Mouse (Mus musculus) forebrain, embryonic 15.5 days (tissue): ENCODE measurements around the gene Elp1. TPM values are rescaled to one million over a fixed set of nuclear protein-coding genes. Genes with fewer than 3 reads are reported as not detected.

Experiments used
- ATAC-seq: fragments of 200-750 bp; cut with Nextera tagmentation; replicated peaks from 2 replicates; pipeline ENCODE4 v1.8.0; 2017; ENCODE audit warnings: mild to moderate bottlenecking, moderate TSS enrichment, moderate library complexity
- H3K27ac ChIP-seq: fragments of 300-500 bp; sonication (generic); replicated peaks from 2 replicates; pipeline ENCODE4 v1.5.1; 2015; ENCODE audit warnings: mild to moderate bottlenecking, inconsistent platforms
- H3K27me3 ChIP-seq: fragments of 300-500 bp; sonication (generic); 2 replicates; pipeline ENCODE4 v1.6.1; 2015; ENCODE audit warnings: inconsistent platforms
- H3K36me3 ChIP-seq: fragments of 300-500 bp; sonication (generic); 2 replicates; pipeline ENCODE4 v1.6.1; 2015; ENCODE audit warnings: mild to moderate bottlenecking, inconsistent platforms
- H3K4me1 ChIP-seq: fragments of 300-500 bp; sonication (generic); 2 replicates; pipeline ENCODE4 v1.6.1; 2015; ENCODE audit warnings: inconsistent platforms
- H3K4me2 ChIP-seq: fragments of 300-500 bp; sonication (generic); replicated peaks from 2 replicates; pipeline ENCODE4 v1.6.1; 2015; ENCODE audit warnings: mild to moderate bottlenecking, inconsistent platforms
- H3K4me3 ChIP-seq: fragments of 300-500 bp; sonication (generic); 2 replicates; pipeline ENCODE4 v1.5.1; 2015; ENCODE audit warnings: mild to moderate bottlenecking, inconsistent platforms
- H3K9ac ChIP-seq: fragments of 300-500 bp; sonication (generic); replicated peaks from 2 replicates; pipeline ENCODE4 v1.6.1; 2015; ENCODE audit warnings: mild to moderate bottlenecking, inconsistent platforms
- H3K9me3 ChIP-seq: fragments of 300-500 bp; sonication (generic); 2 replicates; pipeline ENCODE4 v1.6.1; 2016; ENCODE audit warnings: inconsistent platforms
- WGBS: fragments of 180-500 bp; shearing (Covaris S2); methylation state at CpG from one replicate; pipeline ENCODE4 v1.1.7; 2015; ENCODE audit warnings: mixed read lengths; 5-methylcytosine and 5-hydroxymethylcytosine counted together
- polyA plus RNA-seq: library from polyadenylated mRNA; unstranded; fragments of >200 nt; fragmentation: Nextera tagmentation; extraction: Ambion mirVana; gene quantifications from 2 replicates; pipeline ENCODE4 v1.2.1, GENCODE M21; 2015

Gene Elp1
- polyA plus RNA-seq, 1 experiment from 2014 or later: 56.3 TPM

- Histone ChIP-seq H3K27ac (no peak overlapping the region), H3K36me3 (peaks cover 93% of the 10 kb centered on the region), H3K4me1 (no peaks in the 10 kb centered on the region), H3K9ac (no peak overlapping the region), H3K4me3 (no peak overlapping the region), H3K9me3 (no peaks in the 10 kb centered on the region), H3K27me3 (no peaks in the 10 kb centered on the region), H3K4me2 (no peak overlapping the region)
- 90% methylated on average over 1 of the region's 1 CpGs for WGBS
- ATAC-seq: no peak
These were observed 44.4 kb downstream of the Elp1 start for GRCm38 (mm10) chr4:56757693-56758092.

DNA sequence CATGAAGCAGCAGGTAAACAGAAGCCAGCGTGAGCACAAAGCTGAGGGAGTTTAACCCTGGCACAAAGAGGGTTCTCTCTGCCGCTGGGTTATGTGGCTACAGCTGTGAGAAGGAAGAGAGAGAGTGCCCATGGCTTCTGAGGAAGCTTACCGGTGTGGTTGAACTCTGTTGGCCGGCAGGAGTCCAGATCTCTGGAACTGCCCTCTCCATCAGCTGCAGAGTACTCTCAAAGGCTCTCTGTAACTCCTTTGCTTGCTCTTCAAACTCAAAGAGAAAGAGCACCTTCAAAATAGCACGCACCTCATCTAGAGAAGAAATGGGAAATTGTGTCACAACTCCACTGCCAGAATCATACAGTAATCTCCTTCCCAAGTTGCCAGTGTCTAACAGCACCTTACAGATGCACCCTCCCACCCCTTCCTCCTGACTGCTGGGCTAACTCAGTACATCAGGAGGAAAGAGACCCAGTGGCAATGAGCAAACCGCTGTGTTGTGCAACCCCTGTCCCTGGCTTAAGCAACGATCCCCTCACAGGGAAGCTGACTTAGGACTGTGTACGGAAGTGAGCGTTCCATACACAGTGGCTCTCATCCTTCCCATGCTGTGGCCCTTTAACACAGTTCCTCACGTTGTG, 45.0 kb downstream of the Elp1 start:
- no peaks in the 10 kb centered on the region for H3K27me3 ChIP-seq
- no peak overlapping the region for H3K4me3 ChIP-seq
- H3K4me1 ChIP-seq: no peaks in the 10 kb centered on the region
- H3K9me3 ChIP-seq: no peaks in the 10 kb centered on the region
- H3K9ac ChIP-seq: no peak overlapping the region
- ATAC-seq: no peak
- 93% methylated on average over 10 of the region's 10 CpGs for WGBS
- peaks cover 88% of the 10 kb centered on the region for H3K36me3 ChIP-seq
- no peak overlapping the region for H3K27ac ChIP-seq
- H3K4me2 ChIP-seq: no peak overlapping the region

DNA sequence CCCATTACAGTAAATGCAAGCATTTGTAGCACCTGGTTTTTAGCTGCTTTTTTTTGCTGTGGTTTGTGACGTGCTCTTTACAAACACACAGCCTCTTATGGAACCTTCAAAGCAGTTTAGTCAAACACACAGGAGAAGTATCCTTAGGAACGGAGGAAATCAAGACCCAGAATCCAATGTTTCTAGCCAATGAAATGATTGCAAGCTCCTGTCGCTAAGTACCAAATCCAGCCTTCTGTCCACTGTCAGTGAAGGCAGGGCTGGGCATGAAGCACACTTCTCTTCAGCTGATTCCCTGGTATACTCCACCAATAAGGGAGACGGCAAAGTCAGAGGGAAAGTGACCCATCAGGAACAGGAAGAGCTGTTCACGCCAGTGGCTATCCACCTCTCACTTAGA, 46.1 kb downstream of the Elp1 start:
- no peaks in the 10 kb centered on the region for H3K4me1 ChIP-seq
- no peak overlapping the region for H3K27ac ChIP-seq
- no peaks in the 10 kb centered on the region for H3K9me3 ChIP-seq
- H3K9ac ChIP-seq: no peak overlapping the region
- H3K27me3 ChIP-seq: no peaks in the 10 kb centered on the region
- peaks cover 88% of the 10 kb centered on the region for H3K36me3 ChIP-seq
- no peak overlapping the region for H3K4me2 ChIP-seq
- no peak for ATAC-seq
- no peak overlapping the region for H3K4me3 ChIP-seq
- 94% methylated on average over 5 of the region's 5 CpGs for WGBS

- Histone ChIP-seq H3K4me2 (no peak overlapping the region), H3K36me3 (peaks cover 64% of the 10 kb centered on the region), H3K27ac (no peak overlapping the region), H3K4me1 (no peaks in the 10 kb centered on the region), H3K27me3 (no peaks in the 10 kb centered on the region), H3K9ac (no peak overlapping the region), H3K9me3 (no peaks in the 10 kb centered on the region), H3K4me3 (no peak overlapping the region)
- 96% methylated on average over 9 of the region's 9 CpGs for WGBS
- ATAC-seq: no peak
These were observed 54.7 kb downstream of the Elp1 start for GRCm38 (mm10) chr4:56747456-56747855.

GRCm38 (mm10) chr4:56746345-56746744, 55.8 kb downstream of the Elp1 start:
- H3K27me3 ChIP-seq: no peaks in the 10 kb centered on the region
- H3K9me3 ChIP-seq: no peaks in the 10 kb centered on the region
- peaks cover 56% of the 10 kb centered on the region for H3K36me3 ChIP-seq
- H3K27ac ChIP-seq: no peak overlapping the region
- ATAC-seq: no peak
- 94% methylated on average over 2 of the region's 2 CpGs for WGBS
- no peak overlapping the region for H3K9ac ChIP-seq
- no peaks in the 10 kb centered on the region for H3K4me1 ChIP-seq
- no peak overlapping the region for H3K4me2 ChIP-seq
- H3K4me3 ChIP-seq: no peak overlapping the region

DNA sequence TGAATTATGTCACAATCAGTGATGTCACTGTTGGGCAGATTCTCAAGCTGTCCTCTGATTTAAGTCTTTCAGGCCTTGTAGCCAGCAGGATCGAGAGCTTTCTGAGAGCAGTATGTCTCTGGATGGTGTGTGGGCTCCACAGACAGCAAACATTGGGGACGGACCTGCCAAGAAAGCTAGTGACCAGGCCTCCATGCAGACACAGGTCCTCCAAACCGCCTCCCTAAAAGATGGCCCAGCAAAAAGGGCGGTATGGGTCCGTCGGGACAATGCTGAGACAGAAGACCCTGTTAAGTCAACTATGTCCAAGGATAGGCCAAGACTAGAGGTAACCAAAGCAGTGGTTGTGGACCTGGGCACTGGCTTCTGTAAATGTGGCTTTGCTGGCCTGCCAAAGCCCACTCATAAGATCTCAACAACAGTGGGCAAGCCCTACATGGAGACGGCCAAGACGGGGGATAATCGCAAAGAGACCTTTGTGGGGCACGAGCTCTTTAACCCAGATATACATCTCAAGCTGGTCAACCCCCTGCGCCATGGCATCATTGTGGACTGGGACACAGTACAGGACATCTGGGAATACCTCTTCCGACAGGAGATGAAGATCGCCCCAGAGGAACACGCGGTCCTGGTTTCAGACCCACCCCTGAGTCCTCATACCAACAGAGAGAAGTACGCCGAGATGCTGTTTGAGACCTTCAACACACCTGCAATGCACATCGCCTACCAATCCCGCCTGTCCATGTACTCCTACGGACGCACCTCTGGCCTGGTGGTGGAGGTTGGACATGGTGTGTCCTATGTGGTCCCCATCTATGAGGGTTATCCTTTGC, 58.6 kb downstream of the Elp1 start, which contains the start of gene Actl7a:
Actl7a (plus strand) TSS at position 51 of the 833 bp plus-strand sequence.
- no peak within 1 kb of the TSS for H3K27ac ChIP-seq
- WGBS: 96% methylated on average over 21 of the region's 21 CpGs
- no peaks in the 10 kb centered on the region for H3K4me1 ChIP-seq
- no peak within 1 kb of the TSS for H3K4me2 ChIP-seq
- no peak within 1 kb of the TSS for H3K9ac ChIP-seq
- no peaks in the 10 kb centered on the region for H3K9me3 ChIP-seq
- H3K36me3 ChIP-seq: peaks cover 31% of the 10 kb centered on the region; the same call in 1 of the 2 replicates
- H3K4me3 ChIP-seq: no peak within 1 kb of the TSS
- ATAC-seq: no peak
- no peaks in the 10 kb centered on the region for H3K27me3 ChIP-seq

GRCm38 (mm10) chr4:56742698-56743097, 59.4 kb downstream of the Elp1 start:
- H3K27ac ChIP-seq: no peak overlapping the region
- no peak overlapping the region for H3K9ac ChIP-seq
- H3K4me1 ChIP-seq: no peaks in the 10 kb centered on the region
- no peak for ATAC-seq
- no peak overlapping the region for H3K4me2 ChIP-seq
- H3K36me3 ChIP-seq: peaks cover 25% of the 10 kb centered on the region; the same call in 1 of the 2 replicates
- no peaks in the 10 kb centered on the region for H3K9me3 ChIP-seq
- H3K27me3 ChIP-seq: no peaks in the 10 kb centered on the region
- 88% methylated on average over 4 of the region's 4 CpGs for WGBS
- no peak overlapping the region for H3K4me3 ChIP-seq

DNA sequence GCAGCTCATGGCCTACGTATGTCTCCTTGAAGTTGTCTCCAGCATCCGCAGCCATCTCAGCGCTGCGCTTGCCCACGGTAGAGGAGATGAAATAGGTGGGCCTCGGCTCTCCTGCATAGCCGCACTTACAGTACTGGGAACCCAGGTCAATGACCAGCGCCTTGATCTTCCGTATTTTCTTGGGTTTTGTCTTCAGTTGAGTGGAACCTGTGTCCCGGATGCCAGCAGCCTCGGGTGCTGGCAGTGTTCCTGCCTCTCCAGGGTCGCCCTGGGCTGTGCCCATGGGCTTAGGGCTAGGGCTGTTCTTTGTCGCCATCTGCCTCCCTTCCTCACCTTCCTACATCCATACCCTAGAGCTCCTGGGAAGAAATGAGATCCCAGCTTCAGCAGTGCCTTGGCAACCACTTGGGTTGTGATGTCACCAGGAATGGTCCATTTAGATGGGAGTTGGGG, 61.1 kb downstream of the Elp1 start, which contains the start of gene Actl7b:
Actl7b (minus strand) TSS at position 403 of the 453 bp plus-strand sequence.
- Histone ChIP-seq H3K36me3 (peaks cover 16% of the 10 kb centered on the region; the same call in 1 of the 2 replicates), H3K9me3 (no peaks in the 10 kb centered on the region), H3K27me3 (no peaks in the 10 kb centered on the region), H3K9ac (no peak within 1 kb of the TSS), H3K4me2 (no peak within 1 kb of the TSS), H3K27ac (no peak within 1 kb of the TSS), H3K4me1 (no peaks in the 10 kb centered on the region), H3K4me3 (no peak within 1 kb of the TSS)
- 93% methylated on average over 13 of the region's 13 CpGs for WGBS
- ATAC-seq: no peak

GRCm38 (mm10) chr4:56740611-56741010, 61.5 kb downstream of the Elp1 start:
- no peak for ATAC-seq

DNA sequence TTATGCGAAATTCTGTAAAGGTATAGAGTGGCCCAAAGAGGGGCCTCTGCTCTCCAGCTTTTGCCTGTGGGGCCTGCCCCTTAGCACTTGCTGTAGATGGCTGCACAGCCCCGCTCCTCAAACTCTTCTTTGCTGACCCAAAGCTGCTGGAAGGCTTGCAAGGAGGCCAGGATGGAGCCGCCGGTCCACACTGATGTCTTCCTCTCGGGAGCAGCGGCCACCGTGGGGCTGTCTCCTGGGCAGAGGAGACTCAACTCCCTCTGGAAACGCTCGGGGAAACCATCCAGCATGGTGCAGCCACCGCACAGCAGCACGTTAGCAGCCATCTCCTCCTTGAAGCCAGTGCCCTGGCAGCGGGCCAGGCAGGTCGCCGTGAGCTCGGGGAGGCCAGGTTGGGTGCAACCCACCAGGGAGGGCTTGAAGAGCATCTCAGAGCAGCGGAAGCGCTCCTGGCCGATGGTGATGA, 62.1 kb downstream of the Elp1 start, which contains the start of gene Gm26657:
Gm26657 (plus strand) TSS at position 51 of the 466 bp plus-strand sequence.
- Histone ChIP-seq H3K9me3 (no peaks in the 10 kb centered on the region), H3K4me3 (no peak within 1 kb of the TSS), H3K27me3 (no peaks in the 10 kb centered on the region), H3K36me3 (peaks cover 11% of the 10 kb centered on the region; the same call in 1 of the 2 replicates), H3K9ac (no peak within 1 kb of the TSS), H3K27ac (no peak within 1 kb of the TSS), H3K4me2 (no peak within 1 kb of the TSS), H3K4me1 (no peaks in the 10 kb centered on the region)
- ATAC-seq: no peak
- WGBS: 84% methylated on average over 18 of the region's 18 CpGs

More at GRCm38 (mm10) chr4:56740611-56741010, 61.5 kb downstream of the Elp1 start:
- whole genome bisulfite sequencing: 95% methylated on average over 20 of the region's 20 CpGs
- Histone ChIP-seq H3K36me3 (peaks cover 11% of the 10 kb centered on the region; the same call in 1 of the 2 replicates), H3K9me3 (no peaks in the 10 kb centered on the region), H3K4me2 (no peak overlapping the region), H3K27ac (no peak overlapping the region), H3K9ac (no peak overlapping the region), H3K27me3 (no peaks in the 10 kb centered on the region), H3K4me3 (no peak overlapping the region), H3K4me1 (no peaks in the 10 kb centered on the region)

GRCm38 (mm10) chr4:56725839-56726238, 76.3 kb downstream of the Elp1 start:
- Histone ChIP-seq H3K9me3 (peaks cover 3% of the 10 kb centered on the region; the same call in 1 of the 2 replicates), H3K4me1 (no peaks in the 10 kb centered on the region), H3K36me3 (no peaks in the 10 kb centered on the region), H3K9ac (no peak overlapping the region), H3K27me3 (no peaks in the 10 kb centered on the region), H3K27ac (no peak overlapping the region), H3K4me2 (no peak overlapping the region), H3K4me3 (no peak overlapping the region)
- ATAC-seq: no peak
- WGBS: 55% methylated on average over 8 of the region's 8 CpGs

- peaks cover 3% of the 10 kb centered on the region; the same call in 1 of the 2 replicates for H3K9me3 ChIP-seq
- no peaks in the 10 kb centered on the region for H3K36me3 ChIP-seq
- no peak for ATAC-seq
- no peak overlapping the region for H3K27ac ChIP-seq
- no peak overlapping the region for H3K4me3 ChIP-seq
- no peaks in the 10 kb centered on the region for H3K27me3 ChIP-seq
- H3K9ac ChIP-seq: no peak overlapping the region
- WGBS: 93% methylated on average over 6 of the region's 6 CpGs
- H3K4me1 ChIP-seq: 0 out of 2 replicates have a peak, but pooled peaks cover 5% of the 10 kb centered on the region
- no peak overlapping the region for H3K4me2 ChIP-seq
These were observed 78.9 kb downstream of the Elp1 start for GRCm38 (mm10) chr4:56723237-56723636.
